Mouse (Mus musculus) liver, adult (tissue): Measurements from ENCODE around the gene Capn5.
A peak's percentile ranks its signal among the peaks of the same experiment; 100 is the strongest.

Source experiments
- GATA4 ChIP-seq: IDR thresholded peaks from 2 replicates; pipeline ENCODE4 v1.6.1; 2014; ENCODE audit warnings: mild to moderate bottlenecking, low read length; ENCODE audit not compliant: insufficient replicate concordance

The Capn5 gene

DNA sequence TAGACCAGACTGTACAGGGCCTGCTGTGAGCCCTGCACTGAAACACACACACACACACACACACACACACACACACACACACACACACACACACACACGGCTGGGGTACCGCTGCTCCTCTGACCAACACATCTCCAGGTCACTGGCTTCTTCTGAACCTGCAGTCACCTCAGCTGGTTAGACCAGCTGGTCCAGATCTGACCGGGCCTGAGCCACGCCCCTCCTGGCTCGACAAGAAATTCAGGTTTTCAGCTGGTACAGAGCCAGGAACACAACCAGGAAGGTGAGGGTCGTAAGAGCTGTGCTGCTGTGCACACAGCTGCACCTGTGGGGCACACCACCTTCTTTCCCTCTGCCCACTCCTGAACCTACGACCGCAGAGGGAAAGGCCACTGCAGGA lies 19.6 kb downstream of the Capn5 start:
- TF ChIP-seq GATA4 = no peak

DNA sequence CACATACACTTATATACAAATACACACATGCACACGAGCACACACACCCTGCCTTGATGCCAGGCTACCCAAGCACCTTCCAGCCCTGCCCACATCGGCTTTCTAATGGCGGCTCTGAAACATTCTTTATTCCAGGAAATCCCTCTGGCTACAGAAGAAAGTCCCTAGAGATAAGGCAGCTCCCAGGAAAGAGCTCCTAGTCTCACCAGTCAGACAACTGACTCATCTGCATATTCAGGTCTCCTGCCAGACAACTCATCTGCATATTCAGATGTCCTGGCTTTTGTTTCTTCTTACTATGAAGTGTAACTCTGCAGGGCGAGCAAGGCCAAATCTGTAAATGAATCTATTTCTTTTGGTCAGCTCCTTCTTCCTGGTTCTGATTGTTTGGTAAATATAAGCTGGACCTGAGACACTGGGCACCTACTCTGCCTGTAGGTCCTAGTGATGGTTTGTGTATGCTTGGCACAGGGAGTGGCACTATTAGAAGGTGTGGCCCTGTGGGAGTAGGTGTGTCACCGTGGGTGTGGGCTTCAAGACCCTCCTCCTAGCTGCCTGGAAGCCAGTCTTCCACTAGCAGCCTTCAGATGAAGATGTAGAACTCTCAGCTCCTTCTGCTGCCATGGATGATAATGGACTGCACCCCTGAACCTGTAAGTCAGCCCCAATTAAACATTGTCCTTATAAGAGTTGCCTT lies 20.3 kb downstream of the Capn5 start:
- TF ChIP-seq GATA4 = no peak

DNA sequence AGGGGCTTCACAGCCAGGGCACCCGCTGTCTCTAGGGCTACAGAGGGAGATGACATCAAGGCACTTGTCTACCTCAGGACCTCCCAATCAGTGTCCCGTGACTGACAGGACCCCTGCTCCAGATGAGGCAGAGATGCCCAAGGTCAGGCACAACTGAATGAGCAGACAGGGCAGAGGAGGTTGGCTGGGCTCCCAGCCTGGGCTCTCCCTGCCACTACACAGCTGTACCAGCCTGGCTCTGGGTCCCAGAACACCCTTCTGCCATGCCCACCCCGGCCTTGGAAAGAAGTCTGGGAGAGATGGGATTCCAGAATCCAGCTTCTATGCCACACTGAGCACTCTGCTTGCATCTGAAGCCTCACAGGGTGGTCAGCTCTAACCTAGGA lies 21.8 kb downstream of the Capn5 start:
- TF ChIP-seq GATA4 = no peak

DNA sequence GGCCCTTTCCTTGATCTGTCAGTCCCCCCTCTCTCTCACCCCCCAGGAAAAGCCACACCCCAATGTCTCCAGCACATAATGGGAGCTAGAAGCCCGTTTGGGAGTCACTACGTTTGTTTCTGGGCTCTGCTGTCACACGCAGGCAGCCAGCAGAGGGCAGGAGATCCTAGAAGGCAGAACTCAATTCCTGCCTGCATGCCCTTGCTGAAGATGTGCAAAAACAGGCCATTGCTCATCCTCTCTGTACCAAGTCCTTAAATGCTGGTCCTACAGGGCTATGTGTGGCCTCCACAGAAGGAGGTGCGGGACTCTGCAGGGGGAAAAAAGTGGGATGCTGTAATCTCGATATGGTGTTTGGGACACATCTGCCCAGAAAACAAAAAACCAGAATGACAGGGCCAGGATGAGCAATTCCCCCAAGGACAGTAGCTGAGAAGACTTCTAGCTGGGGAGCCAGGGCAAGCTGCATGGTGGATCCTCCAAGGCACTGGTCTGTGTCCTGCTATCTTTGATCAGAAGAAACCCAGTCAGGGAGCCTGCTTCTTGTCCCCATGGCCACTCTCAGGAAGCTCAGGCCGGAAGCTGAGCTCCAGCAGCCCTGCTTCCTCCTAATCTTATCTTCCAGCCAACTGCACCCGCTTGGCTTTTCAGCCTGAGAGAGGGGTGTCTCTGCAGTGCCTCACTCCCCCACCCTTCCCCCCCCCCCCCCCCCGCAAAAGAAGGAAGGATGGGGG lies 22.4 kb downstream of the Capn5 start:
- peak; percentile 92; the same call in 1 of the 2 replicates for TF ChIP-seq GATA4

DNA sequence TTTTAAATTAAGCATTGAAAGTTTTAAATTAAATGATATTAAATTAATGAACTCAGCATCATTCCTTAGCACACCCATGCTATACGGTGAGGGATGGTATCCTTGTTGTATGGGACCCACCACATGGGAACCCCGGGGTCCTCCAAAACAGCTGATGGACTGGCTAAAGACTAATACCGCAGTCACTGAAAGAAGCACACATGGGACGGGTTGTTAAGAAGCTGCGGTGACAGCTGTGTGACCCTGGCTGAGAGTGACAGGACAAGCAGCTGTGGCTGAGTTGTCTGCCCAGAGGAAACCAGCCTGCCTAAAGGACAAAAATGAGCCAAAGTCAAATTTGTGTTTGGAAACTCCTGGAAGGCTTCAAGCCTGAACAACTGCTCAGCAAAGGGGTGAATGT lies 24.2 kb downstream of the Capn5 start:
- no peak for TF ChIP-seq GATA4

DNA sequence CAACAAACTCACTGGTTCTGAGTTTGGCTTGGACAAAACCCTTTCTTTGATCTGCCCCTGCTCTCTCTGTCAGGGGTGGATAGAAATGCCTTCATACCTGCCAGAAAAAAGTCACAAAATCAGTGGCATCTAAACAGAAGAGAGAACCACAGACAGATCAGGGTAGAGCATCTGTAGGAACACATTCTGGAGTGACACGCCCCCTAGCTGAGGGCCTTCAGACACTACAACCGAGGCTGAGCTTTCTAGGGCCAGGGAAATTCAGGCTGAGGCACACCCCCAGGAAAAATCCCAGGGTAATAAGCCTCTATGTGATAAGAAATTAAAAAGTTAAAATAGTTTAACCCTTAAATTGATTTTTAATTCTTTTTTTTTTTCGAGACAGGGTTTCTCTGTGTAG lies 24.7 kb downstream of the Capn5 start:
- TF ChIP-seq GATA4 = no peak

DNA sequence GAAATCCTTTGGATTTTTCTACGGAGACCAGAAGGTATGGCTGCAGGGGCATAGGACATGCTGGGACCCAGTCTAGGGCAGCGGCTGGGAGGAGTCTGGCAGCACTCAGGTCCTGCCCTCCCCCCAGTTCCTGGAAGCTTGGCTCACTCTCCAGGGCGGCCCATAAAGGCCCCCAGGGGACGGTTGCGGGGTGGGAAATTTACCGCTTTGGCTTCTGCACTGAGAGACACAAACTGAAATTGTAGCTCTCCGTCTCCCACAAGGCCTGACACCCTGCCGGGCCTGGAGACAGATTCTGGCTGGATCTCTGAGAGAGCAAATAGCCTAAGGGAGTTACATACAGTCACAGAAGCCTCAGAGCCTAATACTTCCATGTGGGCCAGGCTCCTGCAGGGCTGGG lies 25.7 kb downstream of the Capn5 start:
- TF ChIP-seq GATA4 = no peak

DNA sequence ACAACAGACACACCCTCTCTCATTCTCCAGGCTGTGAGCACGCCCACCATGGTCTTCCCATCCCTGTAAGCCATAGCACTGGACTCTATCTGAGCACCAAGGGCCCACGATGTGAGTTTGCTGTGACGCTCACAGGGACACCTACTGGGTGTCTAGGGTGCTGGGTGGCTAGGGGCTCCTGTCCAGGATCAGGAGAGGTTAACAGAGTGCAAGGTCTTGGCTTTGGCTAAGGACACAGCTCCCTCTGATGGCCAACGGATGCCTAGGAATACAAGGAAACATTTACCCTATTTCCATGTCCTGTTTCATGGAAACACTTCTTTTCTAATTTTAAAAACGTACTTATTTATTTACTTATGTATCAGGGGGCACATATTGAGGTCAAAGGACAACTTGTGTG lies 27.5 kb downstream of the Capn5 start:
- TF ChIP-seq GATA4 = no peak

DNA sequence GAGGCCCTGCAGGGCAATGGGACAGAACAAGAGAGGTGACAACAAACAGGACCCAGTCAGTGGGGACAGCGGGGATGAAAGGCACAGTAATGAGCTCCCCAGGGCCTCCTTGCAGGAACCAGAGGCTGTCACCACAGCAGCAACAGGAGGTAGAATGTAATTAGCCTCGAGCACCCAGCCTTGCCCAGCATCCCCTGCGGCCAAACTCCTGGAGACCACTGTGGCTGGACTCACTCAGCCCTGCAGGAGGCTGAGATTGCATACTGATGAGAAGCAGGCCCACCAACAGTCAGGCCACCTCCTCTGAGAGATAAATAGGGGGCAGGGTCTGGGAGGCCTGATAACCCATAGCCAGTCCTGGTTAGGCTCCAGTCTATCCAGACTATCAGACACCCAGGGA lies 28.3 kb downstream of the Capn5 start:
- TF ChIP-seq GATA4 = no peak

DNA sequence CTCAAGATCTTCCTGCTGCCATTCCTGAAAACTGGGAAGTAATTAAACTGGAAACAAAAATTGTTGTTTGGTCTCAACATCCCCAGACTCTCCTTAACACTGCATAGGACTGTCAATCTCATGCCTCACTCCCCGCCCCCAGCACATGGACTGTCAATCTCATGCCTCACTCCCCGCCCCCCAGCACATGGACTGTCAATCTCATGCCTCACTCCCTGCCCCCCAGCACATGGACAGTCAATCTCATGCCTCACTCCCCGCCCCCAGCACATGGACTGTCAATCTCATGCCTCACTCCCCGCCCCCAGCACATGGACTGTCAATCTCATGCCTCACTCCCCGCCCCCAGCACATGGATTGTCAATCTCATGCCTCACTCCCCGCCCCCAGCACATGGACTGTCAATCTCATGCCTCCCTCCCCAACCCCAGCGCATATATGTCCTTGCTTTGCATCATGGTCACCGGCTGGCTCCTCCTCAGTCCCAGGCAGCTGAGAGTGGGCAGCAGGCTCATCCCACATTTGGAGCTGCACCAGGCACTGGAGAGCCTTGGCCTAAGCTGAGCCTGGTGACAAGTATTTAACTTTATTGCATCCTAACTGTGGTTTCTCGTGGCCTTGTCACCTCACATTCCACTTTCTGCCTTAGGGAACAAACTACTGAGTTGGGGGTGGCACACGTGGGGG lies 29.2 kb downstream of the Capn5 start:
- no peak for TF ChIP-seq GATA4

DNA sequence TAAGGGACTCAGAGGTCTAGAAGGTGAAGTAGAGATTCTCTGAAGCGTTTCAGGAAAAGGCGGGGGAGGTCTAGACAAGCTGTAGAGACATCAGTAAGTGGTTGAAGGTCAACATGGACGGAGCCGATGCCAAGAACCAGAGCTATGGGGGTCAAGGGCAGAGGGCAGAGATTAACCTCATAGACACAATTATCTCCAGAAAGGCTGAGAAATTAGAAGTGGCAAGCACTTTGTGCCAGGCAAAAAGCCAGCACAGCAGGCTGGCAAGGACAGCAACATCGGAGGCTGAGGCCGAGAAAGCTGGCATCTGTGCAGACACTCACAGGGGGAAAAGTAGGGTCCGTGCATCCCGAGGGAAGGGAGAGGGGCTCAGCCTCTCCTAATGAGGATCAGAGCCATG lies 30.3 kb downstream of the Capn5 start:
- no peak for TF ChIP-seq GATA4

DNA sequence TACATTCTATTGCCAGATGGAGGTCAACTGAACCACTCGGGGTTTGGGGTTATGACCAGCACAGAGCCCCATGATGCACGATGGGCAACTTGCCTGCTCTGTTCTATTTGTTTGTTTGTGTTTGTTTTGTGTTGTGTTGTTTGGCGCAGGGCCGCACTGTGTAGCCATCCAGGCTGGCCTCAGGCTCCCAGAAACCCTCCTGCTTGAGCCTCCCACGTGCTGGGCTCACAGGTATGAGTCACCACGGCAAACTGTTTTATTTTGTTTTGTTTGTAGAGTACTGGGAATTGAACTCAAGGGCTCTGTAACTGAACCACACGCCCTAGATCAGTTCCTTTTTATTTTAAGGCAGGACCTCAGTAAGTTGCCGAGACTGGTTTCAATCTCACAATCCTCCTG lies 31.6 kb downstream of the Capn5 start:
- no peak for TF ChIP-seq GATA4

DNA sequence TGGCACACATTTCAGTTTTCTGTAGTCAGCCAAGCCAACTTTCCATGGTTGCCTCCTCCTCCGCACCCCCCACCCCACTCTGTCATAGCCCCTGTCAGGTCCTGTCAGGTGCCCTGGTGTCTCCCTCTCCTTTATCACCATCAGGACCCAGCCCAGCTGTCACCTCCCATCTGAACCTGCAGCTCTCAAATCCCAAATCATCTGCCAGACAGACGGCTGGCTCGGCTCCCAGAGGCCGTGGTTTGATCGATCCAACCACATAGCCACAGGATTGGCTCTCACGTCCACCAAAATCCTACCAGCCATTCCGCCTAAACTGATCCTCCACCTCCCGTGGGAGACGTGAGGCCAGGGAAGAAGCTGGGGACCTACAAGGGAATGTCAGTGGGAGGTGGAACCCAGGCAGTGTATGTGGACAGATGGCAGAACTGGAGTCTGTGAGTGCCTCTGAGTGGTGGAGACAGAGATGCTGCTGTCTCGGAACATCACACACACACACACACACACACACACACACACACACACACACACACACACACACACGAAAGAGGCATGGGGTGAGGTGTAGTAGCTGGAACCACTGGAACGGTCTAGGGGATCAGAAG lies 32.1 kb downstream of the Capn5 start:
- TF ChIP-seq GATA4 = no peak

DNA sequence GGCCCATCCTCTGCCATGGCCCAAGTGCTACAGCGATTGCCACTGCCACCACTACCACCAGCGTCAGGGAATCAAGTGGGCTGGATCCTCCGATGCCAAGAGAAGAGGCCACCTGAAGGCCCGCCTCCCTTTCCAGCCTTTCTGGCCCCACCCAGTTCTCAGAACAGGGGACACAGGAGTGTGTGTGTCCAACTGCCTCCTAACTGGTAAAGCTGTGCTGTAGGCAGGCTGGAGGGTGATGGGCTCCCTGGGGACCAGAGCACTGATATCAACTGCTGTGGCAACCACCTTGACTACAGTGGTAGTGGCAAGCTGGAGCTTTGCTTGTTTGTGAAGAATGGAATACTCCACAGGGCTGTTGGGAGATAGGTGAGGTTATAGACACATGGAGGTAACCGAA lies 32.7 kb downstream of the Capn5 start, which contains the start of gene Omp:
TSS of gene Omp (minus strand) at position 101 of the 400 bp plus-strand sequence.
- TF ChIP-seq GATA4 = no peak

DNA sequence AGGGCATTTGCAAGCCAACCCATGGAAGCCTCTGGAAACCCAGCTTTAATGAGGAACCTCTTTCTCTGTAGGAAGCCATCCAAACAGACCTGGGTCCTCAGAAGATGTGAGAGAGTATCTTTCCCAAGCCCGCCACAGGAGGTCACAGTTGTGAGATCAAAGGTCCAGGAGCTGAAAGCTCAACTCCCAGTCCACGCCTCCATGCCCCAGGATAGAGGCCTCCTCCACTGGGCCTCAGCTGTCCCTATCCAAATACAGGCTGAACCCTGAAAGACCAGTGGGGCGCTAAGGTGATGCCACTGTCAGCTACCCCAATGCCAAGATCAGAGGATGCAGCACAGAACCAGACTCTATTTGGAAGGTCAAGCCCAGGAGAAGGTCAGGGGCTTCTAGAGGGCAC lies 35.4 kb downstream of the Capn5 start:
- TF ChIP-seq GATA4 = no peak

DNA sequence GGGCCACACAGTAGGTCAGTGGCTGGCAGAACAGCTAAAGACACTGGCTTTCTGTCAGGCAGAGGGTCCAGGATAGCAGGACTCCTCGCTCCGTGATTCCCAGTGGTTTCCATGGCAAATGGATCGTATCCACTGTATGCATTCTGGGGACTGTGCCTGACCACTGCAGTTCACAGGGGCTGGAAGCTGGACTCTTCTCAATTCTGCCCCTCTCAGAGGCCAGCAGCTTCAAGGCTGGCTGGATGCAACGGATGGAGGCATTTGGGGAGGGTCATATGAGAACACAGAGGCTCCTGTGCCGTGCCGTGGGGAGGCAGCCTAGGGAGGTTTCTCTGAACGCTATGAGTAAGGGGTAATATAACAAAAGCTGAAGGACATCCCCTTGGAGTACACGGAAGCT lies 35.8 kb downstream of the Capn5 start:
- no peak for TF ChIP-seq GATA4
